Mouse (Mus musculus) limb, embryonic 11.5 days (tissue): ENCODE results near the gene Pitpnc1. TPM values are rescaled to one million over a fixed set of nuclear protein-coding genes. Genes with fewer than 3 reads are reported as not detected.

ENCODE experiments used
- ATAC-seq: fragments of 200-750 bp; cut with Nextera tagmentation; 2 replicates; pipeline ENCODE4 v1.8.0; 2017; ENCODE audit warnings: low read depth; ENCODE audit not compliant: insufficient number of reproducible peaks, low FRiP score, low TSS enrichment
- DNase-seq: peaks from one replicate; pipeline ENCODE4 v3.0.0-alpha.2; 2015; ENCODE audit warnings: low spot score
- H3K27ac ChIP-seq: fragments of 300-500 bp; sonication (generic); replicated peaks from 2 replicates; pipeline ENCODE4 v1.5.1; 2014; ENCODE audit warnings: low read depth, mild to moderate bottlenecking, low read length
- H3K27me3 ChIP-seq: fragments of 300-500 bp; sonication (generic); 2 replicates; pipeline ENCODE4 v1.6.1; 2014; ENCODE audit warnings: mild to moderate bottlenecking, low read length, mixed read lengths; ENCODE audit not compliant: control insufficient read depth, insufficient read depth
- H3K36me3 ChIP-seq: fragments of 300-500 bp; sonication (generic); 2 replicates; pipeline ENCODE4 v1.6.1; 2014; ENCODE audit warnings: mild to moderate bottlenecking, low read length, moderate library complexity, mixed read lengths; ENCODE audit not compliant: control insufficient read depth, insufficient read depth
- H3K4me1 ChIP-seq: fragments of 300-500 bp; sonication (generic); 2 replicates; pipeline ENCODE4 v1.6.1; 2014; ENCODE audit warnings: low read length, mixed read lengths; ENCODE audit not compliant: control insufficient read depth, insufficient read depth
- H3K4me2 ChIP-seq: fragments of 300-500 bp; sonication (generic); 2 replicates; pipeline ENCODE4 v1.6.1; 2014; ENCODE audit warnings: low read depth, mild to moderate bottlenecking, moderate library complexity; ENCODE audit not compliant: severe bottlenecking
- H3K4me3 ChIP-seq: fragments of 300-500 bp; sonication (generic); 2 replicates; pipeline ENCODE4 v1.5.1; 2014; ENCODE audit warnings: low read depth, low read length
- H3K9ac ChIP-seq: fragments of 300-500 bp; sonication (generic); 2 replicates; pipeline ENCODE4 v1.6.1; 2014; ENCODE audit warnings: mild to moderate bottlenecking, low read length
- H3K9me3 ChIP-seq: fragments of 300-500 bp; sonication (generic); 2 replicates; pipeline ENCODE4 v1.6.1; 2016; ENCODE audit warnings: low read length; ENCODE audit not compliant: control insufficient read depth
- WGBS: fragments of 180-500 bp; shearing (Covaris S2); extraction: QIAGEN DNeasy Blood & Tissue Kit; methylation state at CpG from one replicate; pipeline ENCODE4 v1.1.7; 2014; 5-methylcytosine and 5-hydroxymethylcytosine counted together
- polyA plus RNA-seq: library from polyadenylated mRNA; unstranded; fragments of >200 nt; fragmentation: Nextera tagmentation; extraction: Ambion mirVana; gene quantifications from 2 replicates; pipeline ENCODE4 v1.2.1, GENCODE M21; 2014

Gene Pitpnc1
- polyA plus RNA-seq, 1 experiment from 2014 or later, result 35.3 TPM

DNA sequence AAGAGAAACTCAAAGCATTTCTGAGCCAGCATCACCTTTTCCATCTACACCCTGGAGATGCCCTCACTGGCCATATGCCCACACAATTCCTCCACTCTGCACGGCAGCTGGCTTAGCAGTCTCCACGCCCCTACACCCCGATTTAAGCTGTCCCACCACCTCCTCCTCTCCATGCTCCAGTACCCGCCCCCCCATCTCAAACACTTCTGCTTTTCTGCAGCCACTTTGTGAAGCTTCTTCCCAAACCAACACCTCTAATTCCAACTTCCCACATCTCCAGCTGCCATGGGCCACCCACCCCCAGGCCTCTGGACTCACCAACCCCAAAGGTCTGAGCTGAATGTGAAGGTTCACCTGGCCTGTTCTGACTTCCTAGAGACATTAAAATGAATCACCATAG is 168.4 kb downstream of the Pitpnc1 start:
- H3K4me2 ChIP-seq, result no peak overlapping the region

DNA sequence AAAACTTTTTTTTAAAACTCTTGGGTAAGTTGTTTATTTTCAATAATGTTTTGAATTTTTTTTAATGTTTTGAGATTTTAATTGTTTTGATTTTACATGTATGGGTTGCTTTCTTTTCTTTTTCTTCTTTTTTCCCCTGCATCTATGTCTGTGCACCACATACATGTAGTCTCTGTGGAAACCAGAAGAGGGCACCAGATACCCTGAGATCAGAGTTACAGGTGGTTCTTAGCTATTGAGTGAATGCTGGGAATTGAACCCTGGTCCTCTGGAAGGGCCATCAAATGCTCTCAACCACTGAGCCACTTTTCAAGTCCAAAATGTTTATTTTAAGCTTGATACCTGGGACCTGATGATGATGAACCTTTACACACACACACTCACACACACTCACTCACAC is 170.3 kb downstream of the Pitpnc1 start:
- no peaks in the 10 kb centered on the region for H3K4me1 ChIP-seq

More for the DNA sequence above, 168.4 kb downstream of the Pitpnc1 start:
- Histone ChIP-seq H3K9ac (no peak overlapping the region), H3K9me3 (no peaks in the 10 kb centered on the region), H3K36me3 (no peaks in the 10 kb centered on the region), H3K4me3 (no peak overlapping the region), H3K4me1 (no peaks in the 10 kb centered on the region), H3K27me3 (no peaks in the 10 kb centered on the region), H3K27ac (no peak overlapping the region)
- ATAC-seq (no peak), DNase-seq (no peak)
- WGBS, result 94% methylated on average over 4 of the region's 4 CpGs

DNA sequence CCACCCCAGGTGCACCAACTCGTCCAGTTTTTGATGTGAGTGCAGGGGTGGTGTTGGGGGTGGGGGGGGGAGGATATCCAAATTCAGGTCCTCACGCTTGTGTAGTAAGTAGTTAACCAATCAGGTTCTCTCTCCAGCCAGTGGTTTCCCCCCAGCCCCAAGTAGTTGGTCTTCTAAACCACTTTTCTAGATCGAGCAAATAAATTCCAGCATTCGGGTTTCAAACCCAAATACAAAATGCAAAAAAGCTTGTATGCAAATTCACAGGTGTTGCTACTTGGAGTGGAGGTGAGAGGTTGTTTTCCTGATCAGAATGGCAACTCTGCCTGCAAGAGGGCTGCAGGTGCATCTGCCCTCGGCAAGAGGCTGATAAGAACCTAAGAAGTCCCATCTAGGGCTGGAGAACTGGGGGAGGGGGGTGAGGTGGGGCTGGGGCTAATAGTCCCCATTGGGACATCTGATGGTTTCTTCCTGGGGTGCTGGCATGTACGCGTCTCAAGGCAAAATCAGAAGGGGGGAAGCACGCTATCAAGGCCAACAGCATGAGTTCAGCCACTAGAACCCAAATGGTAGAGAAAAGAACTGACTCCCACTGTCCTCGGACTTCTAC is 170.9 kb downstream of the Pitpnc1 start:
- no peaks in the 10 kb centered on the region for H3K36me3 ChIP-seq
- no peaks in the 10 kb centered on the region for H3K27me3 ChIP-seq
- ATAC-seq (no peak), DNase-seq (no peak)
- H3K9ac ChIP-seq, result no peak overlapping the region
- H3K4me2 ChIP-seq, result no peak overlapping the region
- H3K4me1 ChIP-seq, result no peaks in the 10 kb centered on the region
- 89% methylated on average over 9 of the region's 9 CpGs for WGBS
- no peak overlapping the region for H3K27ac ChIP-seq
- no peak overlapping the region for H3K4me3 ChIP-seq
- H3K9me3 ChIP-seq, result no peaks in the 10 kb centered on the region

More for the DNA sequence above, 170.3 kb downstream of the Pitpnc1 start:
- Histone ChIP-seq H3K9ac (no peak overlapping the region), H3K9me3 (no peaks in the 10 kb centered on the region), H3K27me3 (no peaks in the 10 kb centered on the region), H3K27ac (no peak overlapping the region), H3K4me2 (no peak overlapping the region), H3K36me3 (no peaks in the 10 kb centered on the region), H3K4me3 (no peak overlapping the region)
- ATAC-seq (no peak), DNase-seq (no peak)

DNA sequence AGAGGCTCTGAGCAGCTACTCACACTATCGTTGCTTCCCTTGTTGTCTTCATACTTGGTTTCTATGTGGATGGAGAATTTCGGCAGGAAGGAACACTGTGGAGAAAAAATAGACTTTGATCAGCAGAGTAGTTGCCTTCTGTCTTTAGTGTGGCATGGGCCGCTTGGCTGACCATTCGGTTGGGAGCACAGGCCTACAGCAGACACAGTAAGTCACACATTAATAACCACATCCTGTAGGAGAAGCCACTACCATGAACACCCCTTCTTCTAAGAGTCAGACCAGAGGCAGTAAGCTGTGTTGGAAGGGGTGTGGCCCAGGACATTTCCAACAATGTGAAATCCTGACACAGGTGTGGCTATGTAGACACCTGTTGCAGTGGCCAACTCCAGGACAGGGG is 174.3 kb downstream of the Pitpnc1 start:
- Histone ChIP-seq H3K9ac (no peak overlapping the region), H3K27me3 (no peaks in the 10 kb centered on the region), H3K4me1 (no peaks in the 10 kb centered on the region), H3K4me2 (no peak overlapping the region), H3K36me3 (no peaks in the 10 kb centered on the region), H3K9me3 (no peaks in the 10 kb centered on the region), H3K27ac (no peak overlapping the region), H3K4me3 (no peak overlapping the region)
- DNase-seq, result no peak
- WGBS, result 97% methylated on average over 4 of the region's 4 CpGs
- ATAC-seq, result no peak

DNA sequence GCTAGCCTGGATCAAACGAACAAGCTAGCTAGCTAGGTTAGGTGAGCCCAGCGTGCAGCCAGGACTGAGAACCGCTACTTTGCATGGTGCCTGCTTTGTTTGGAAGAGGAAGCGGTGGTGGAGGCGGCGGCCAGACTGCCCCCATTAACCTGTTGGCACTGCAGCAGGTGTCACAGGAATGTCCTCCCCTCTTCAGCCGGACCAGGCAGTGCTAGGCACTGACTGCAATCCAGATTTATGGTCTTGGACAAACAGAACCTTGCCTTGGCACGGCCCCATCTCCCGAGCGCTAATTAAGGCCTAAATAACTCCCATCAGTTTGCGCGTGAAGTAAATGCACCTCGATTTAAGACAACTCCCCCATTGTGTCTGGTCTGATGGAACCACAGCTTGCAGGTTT is 178.5 kb downstream of the Pitpnc1 start:
- ATAC-seq, result no peak

DNA sequence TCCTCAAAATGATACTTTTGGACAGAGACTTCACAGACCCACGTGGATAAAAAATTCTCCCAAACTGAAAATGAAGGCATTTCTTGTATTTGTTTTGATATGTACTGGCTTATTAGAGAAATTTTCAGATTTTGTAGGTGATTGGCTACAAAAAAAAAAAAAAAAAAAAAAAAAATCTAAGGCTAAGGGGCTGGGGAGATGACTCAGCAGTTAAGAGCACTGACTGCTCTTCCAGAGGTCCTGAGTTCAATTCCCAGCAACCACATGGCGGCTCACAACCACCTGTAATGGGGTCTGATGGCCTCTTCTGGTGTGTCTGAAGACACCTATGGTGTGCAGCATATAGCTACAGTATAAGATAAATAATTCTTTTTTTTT is 182.3 kb downstream of the Pitpnc1 start:
- Histone ChIP-seq H3K27me3 (no peaks in the 10 kb centered on the region), H3K9me3 (no peaks in the 10 kb centered on the region), H3K27ac (no peak overlapping the region), H3K4me3 (no peak overlapping the region), H3K36me3 (no peaks in the 10 kb centered on the region), H3K4me1 (no peaks in the 10 kb centered on the region), H3K4me2 (no peak overlapping the region), H3K9ac (no peak overlapping the region)
- no peak for DNase-seq
- WGBS, result 97% methylated on average over 2 of the region's 2 CpGs
- no peak for ATAC-seq

More for the DNA sequence above, 178.5 kb downstream of the Pitpnc1 start:
- H3K4me3 ChIP-seq, result no peak overlapping the region
- DNase-seq, result no peak
- H3K4me2 ChIP-seq, result no peak overlapping the region
- no peak overlapping the region for H3K9ac ChIP-seq
- no peaks in the 10 kb centered on the region for H3K27me3 ChIP-seq
- H3K36me3 ChIP-seq, result no peaks in the 10 kb centered on the region
- H3K9me3 ChIP-seq, result no peaks in the 10 kb centered on the region
- 76% methylated on average over 13 of the region's 13 CpGs for WGBS
- H3K4me1 ChIP-seq, result no peaks in the 10 kb centered on the region
- no peak overlapping the region for H3K27ac ChIP-seq

DNA sequence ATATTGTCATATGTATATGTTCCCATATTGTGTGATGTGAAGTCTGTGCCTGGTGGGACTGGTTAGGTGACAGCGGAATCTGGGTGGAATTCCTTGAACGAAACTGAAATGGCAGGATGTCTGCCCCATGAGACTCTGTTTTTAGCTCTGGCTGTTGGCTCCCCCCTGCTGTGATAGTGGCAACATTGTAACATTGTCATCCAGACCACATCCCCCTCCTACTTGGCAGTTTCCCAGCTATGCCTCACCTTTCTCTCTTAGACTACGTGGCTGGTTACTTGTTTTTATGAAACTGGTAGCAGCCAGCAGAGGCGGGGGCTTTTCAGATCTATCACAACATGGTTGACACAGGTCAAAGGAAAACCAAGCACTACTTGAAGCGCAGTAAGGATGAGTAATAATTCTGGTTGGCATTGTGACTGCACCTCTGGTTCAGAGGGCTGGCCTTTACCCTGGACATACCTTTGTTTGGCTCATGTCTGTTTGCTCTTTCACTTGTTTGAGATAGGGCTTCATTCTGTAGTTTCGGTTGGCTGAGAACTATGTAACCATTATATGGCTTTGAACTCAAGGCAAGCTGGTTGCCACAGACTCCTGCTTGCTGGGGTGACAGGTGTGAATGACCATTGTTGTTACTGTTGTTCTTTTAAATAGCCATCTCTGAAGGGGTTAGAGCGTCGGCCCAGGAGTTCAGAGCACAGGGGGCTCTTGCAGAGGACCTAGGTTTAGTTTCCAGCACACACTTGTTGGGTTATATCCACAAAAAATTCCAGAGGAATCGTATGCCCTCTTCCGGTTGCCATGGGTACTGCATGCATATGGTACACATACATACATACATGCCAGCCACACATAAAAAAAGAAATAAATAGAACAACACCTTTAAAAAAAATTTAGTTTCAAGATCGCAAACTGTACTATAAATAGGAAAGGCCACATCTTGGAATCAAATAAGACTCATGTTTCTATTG is 183.0 kb downstream of the Pitpnc1 start:
- 91% methylated on average over 11 of the region's 11 CpGs for WGBS
- no peaks in the 10 kb centered on the region for H3K4me1 ChIP-seq
- ATAC-seq (no peak), DNase-seq (no peak)
- no peak overlapping the region for H3K27ac ChIP-seq
- no peak overlapping the region for H3K9ac ChIP-seq
- H3K4me3 ChIP-seq, result no peak overlapping the region
- H3K27me3 ChIP-seq, result no peaks in the 10 kb centered on the region
- no peaks in the 10 kb centered on the region for H3K9me3 ChIP-seq
- no peak overlapping the region for H3K4me2 ChIP-seq
- H3K36me3 ChIP-seq, result no peaks in the 10 kb centered on the region

DNA sequence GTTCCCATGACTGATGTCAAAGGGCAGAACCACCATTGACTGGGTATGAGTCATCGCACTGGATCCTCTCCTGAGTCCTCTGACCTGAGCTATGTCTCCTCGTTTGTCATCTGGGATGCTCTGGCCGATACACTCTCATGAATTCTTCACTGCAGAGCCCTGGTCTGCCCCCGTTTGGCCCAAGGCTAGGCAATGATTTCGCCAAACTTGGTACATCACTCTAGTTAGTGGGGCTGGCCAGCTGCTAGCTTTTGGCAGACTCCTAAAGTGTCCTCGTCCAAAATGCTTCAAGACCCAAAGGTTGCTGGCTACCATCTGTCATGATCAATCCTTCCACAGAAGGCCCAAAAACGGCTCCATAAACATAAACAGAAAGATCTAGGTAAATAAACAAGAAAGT is 184.8 kb downstream of the Pitpnc1 start:
- no peak overlapping the region for H3K9ac ChIP-seq
- H3K4me1 ChIP-seq, result no peaks in the 10 kb centered on the region
- H3K4me2 ChIP-seq, result no peak overlapping the region
- H3K9me3 ChIP-seq, result no peaks in the 10 kb centered on the region
- 71% methylated on average over 7 of the region's 7 CpGs for WGBS
- H3K4me3 ChIP-seq, result no peak overlapping the region
- no peak overlapping the region for H3K27ac ChIP-seq
- H3K27me3 ChIP-seq, result no peaks in the 10 kb centered on the region
- DNase-seq (no peak), ATAC-seq (no peak)
- H3K36me3 ChIP-seq, result no peaks in the 10 kb centered on the region
